Mouse (Mus musculus) CH12.LX (cell line): Measurements from ENCODE around the gene Tcf21. TPM values are rescaled to one million over a fixed set of nuclear protein-coding genes. Genes with fewer than 3 reads are reported as not detected.

ENCODE experiments used
- DNase-seq: peaks from one replicate; pipeline ENCODE4 v3.0.0-alpha.2; 2013; ENCODE audit errors: extremely low read depth
- H3K27ac ChIP-seq: 2 replicates; pipeline ENCODE4 v1.5.1; 2012; ENCODE audit warnings: low read depth, mild to moderate bottlenecking, control low read depth, moderate library complexity; ENCODE audit not compliant: insufficient read depth
- H3K27me3 ChIP-seq: replicated peaks from 2 replicates; pipeline ENCODE3; 2012; ENCODE audit warnings: inconsistent platforms
- H3K36me3 ChIP-seq, 2 experiments: replicated peaks in 1 of 2; 2 replicates each; pipeline versions ENCODE3 to v1.6.1; 2012; ENCODE audit warnings: inconsistent platforms in 1 of 2, low read length in 1 of 2, mild to moderate bottlenecking in 1 of 2, mixed read lengths in 1 of 2, moderate library complexity in 1 of 2; ENCODE audit not compliant: control insufficient read depth in 1 of 2, insufficient read depth in 1 of 2
- H3K4me1 ChIP-seq, 2 experiments: 2 replicates each; pipeline ENCODE4 v1.6.1; 2012; ENCODE audit warnings: inconsistent platforms in 1 of 2, moderate library complexity in 1 of 2; ENCODE audit not compliant: insufficient read depth in 2 of 2, control insufficient read depth in 1 of 2
- H3K4me2 ChIP-seq: 2 replicates; pipeline ENCODE4 v1.6.1; 2012; ENCODE audit warnings: low read depth, mild to moderate bottlenecking, control low read depth; ENCODE audit not compliant: poor library complexity, insufficient read depth, severe bottlenecking
- H3K4me3 ChIP-seq, 3 experiments: fragments of 150-350 bp in 1 of 3; sonication (generic) in 1 of 3; replicated peaks in 1 of 3; 2 replicates each; pipeline versions ENCODE3 to v1.5.1; 2011 to 2012; ENCODE audit warnings: low read depth in 2 of 3, low read length in 2 of 3, mild to moderate bottlenecking in 2 of 3, moderate library complexity in 2 of 3, control low read depth in 1 of 3, improper control_type of control experiment in 1 of 3, inconsistent platforms in 1 of 3, mixed read lengths in 1 of 3; ENCODE audit not compliant: poor library complexity in 1 of 3
- H3K79me2 ChIP-seq: replicated peaks from 2 replicates; pipeline ENCODE4 v1.6.1; 2012; ENCODE audit warnings: mild to moderate bottlenecking, moderate library complexity; ENCODE audit not compliant: control insufficient read depth, poor library complexity, insufficient read depth, severe bottlenecking; ENCODE audit errors: extremely low read depth
- H3K9ac ChIP-seq: 2 replicates; pipeline ENCODE4 v1.6.1; 2012; ENCODE audit warnings: low read depth, mild to moderate bottlenecking, control low read depth, moderate library complexity; ENCODE audit not compliant: insufficient read depth
- H3K9me3 ChIP-seq: replicated peaks from 2 replicates; pipeline ENCODE3; 2012; ENCODE audit warnings: low read length, inconsistent platforms, mixed read lengths
- E2F4 ChIP-seq: IDR thresholded peaks from 2 replicates; pipeline ENCODE4 v1.6.1; 2011; ENCODE audit warnings: low read depth, low read length, improper control_type of control experiment; ENCODE audit not compliant: insufficient replicate concordance
- EP300 ChIP-seq: IDR thresholded peaks from 2 replicates; pipeline ENCODE4 v1.6.1; 2011; ENCODE audit warnings: low read length, improper control_type of control experiment
- ETS1 ChIP-seq: conservative IDR thresholded peaks from 2 replicates; pipeline ENCODE4 v1.6.1; 2012; ENCODE audit warnings: low read depth, mild to moderate bottlenecking, inconsistent platforms, low read length, improper control_type of control experiment, moderate library complexity
- GABPA ChIP-seq: IDR thresholded peaks from 2 replicates; pipeline ENCODE4 v1.6.1; 2012; ENCODE audit warnings: low read depth, low read length, improper control_type of control experiment, inconsistent platforms; ENCODE audit not compliant: insufficient replicate concordance
- IRF4 ChIP-seq: IDR thresholded peaks from 2 replicates; pipeline ENCODE4 v1.6.1; 2014; ENCODE audit warnings: low read depth, mild to moderate bottlenecking, inconsistent platforms, low read length, improper control_type of control experiment
- JUN ChIP-seq: IDR thresholded peaks from 2 replicates; pipeline ENCODE4 v1.6.1; 2011; ENCODE audit warnings: low read depth, mild to moderate bottlenecking, low read length, improper control_type of control experiment, moderate library complexity; ENCODE audit not compliant: insufficient read depth
- MEF2A ChIP-seq: IDR thresholded peaks from 2 replicates; pipeline ENCODE4 v1.6.1; 2014; ENCODE audit warnings: low read depth, mild to moderate bottlenecking, inconsistent platforms, low read length, improper control_type of control experiment, borderline replicate concordance
- MXI1 ChIP-seq: IDR thresholded peaks from 2 replicates; pipeline ENCODE4 v1.6.1; 2011; ENCODE audit warnings: mild to moderate bottlenecking, low read depth, low read length, improper control_type of control experiment
- PAX5 ChIP-seq: IDR thresholded peaks from 2 replicates; pipeline ENCODE4 v1.6.1; 2012; ENCODE audit warnings: low read length, inconsistent platforms, mixed read lengths
- POLR2A ChIP-seq: IDR thresholded peaks from 2 replicates; pipeline ENCODE4 v1.6.1; 2011; ENCODE audit warnings: low read depth, mild to moderate bottlenecking, improper control_type of control experiment, low read length
- RCOR1 ChIP-seq: conservative IDR thresholded peaks from 2 replicates; pipeline ENCODE4 v1.6.1; 2012; ENCODE audit warnings: low read depth, mild to moderate bottlenecking, inconsistent platforms, low read length, improper control_type of control experiment
- USF2 ChIP-seq: conservative IDR thresholded peaks from 2 replicates; pipeline ENCODE4 v1.6.1; 2011; ENCODE audit warnings: low read depth, low read length, improper control_type of control experiment
- ZC3H11A ChIP-seq: IDR thresholded peaks from 2 replicates; pipeline ENCODE4 v1.6.1; 2012; ENCODE audit warnings: low read depth, mild to moderate bottlenecking, inconsistent platforms, low read length, improper control_type of control experiment
- ZKSCAN1 ChIP-seq: IDR thresholded peaks from 2 replicates; pipeline ENCODE4 v1.6.1; 2012; ENCODE audit warnings: low read depth, inconsistent platforms, low read length, improper control_type of control experiment, borderline replicate concordance
- ZMIZ1 ChIP-seq: IDR thresholded peaks from 2 replicates; pipeline ENCODE4 v1.6.1; 2012; ENCODE audit warnings: low read depth, mild to moderate bottlenecking, inconsistent platforms, low read length, improper control_type of control experiment
- dilution Hi-C: fragments of 300-500 bp; cut with MboI; formaldehyde crosslinking; loops from 2 replicates; pipeline ENCODE4 v1.14.3; 2020; ENCODE audit warnings: low sequenced_read_pairs; ENCODE audit not compliant: extremely low pct_unique_long_range_greater_than_20kb, extremely low pct_ligation_motif_present
- in situ Hi-C: fragments of 300-500 bp; cut with MboI; formaldehyde crosslinking; loops from 3 replicates; pipeline ENCODE4 v1.14.3; 2019; ENCODE audit warnings: low sequenced_read_pairs, low pct_ligation_motif_present, low pct_unique_long_range_greater_than_20kb, mixed read lengths
- polyA plus RNA-seq: library from polyadenylated mRNA; unstranded; fragments of >175 nt; gene quantifications from 2 replicates; pipeline ENCODE4 v1.2.1, GENCODE M21; 2012; ENCODE audit warnings: low read depth; ENCODE audit not compliant: insufficient read length
- total RNA-seq, 2 experiments: library from RNA; depleted of rRNA; stranded (reverse); fragments of 300-350 nt in 1 of 2; fragments of >200 nt in 1 of 2; gene quantifications; 2 replicates each; pipeline ENCODE4 v1.2.3; 2012 to 2014

Tcf21 gene
- total and polyA plus RNA-seq, 3 experiments, result not detected

DNA sequence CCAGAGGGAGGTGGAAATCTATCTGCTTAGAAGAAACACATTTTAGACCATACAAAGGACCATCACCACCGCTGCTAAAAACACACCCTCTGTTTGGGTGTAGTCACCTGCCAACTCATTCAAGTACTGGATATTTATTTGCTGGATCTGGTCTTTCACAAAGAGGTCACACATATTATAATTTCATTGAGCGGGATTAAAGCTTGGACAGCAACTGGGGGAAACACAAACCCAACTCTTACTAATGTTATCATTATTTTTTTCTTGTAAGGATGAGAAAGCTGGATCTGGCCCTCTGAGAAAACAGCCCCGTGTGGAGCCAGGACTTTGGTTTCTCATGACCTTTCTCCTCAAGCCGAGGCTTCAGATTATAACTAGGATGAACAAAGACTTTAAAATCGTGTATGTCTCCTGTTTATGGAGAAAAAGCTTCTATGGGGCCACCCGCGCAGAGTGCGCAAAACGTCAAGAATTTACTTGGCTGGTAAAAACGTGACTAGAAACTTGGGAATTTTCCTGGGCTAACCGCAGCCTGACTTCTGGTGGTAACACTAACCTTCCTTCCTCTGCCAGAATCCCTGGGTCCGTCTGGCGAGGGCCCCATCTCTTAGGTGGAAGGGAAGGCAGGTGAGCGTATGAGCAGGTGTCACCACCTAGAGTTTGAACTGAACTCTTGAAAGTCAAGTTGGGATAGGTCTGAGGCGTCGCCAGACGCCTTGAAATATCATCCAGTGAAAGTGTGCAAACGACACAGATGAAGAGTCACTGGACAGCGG lies 4.3 kb downstream of the Tcf21 start:
- H3K4me1 ChIP-seq, result no peaks in the 10 kb centered on the region
- no peaks in the 10 kb centered on the region for H3K36me3 ChIP-seq
- TF ChIP-seq JUN, result no peak
- TF ChIP-seq ETS1, result no peak
- TF ChIP-seq RCOR1, result no peak
- no peak for TF ChIP-seq ZKSCAN1
- no peak for TF ChIP-seq ZMIZ1
- TF ChIP-seq EP300, result no peak
- no peak for TF ChIP-seq GABPA
- TF ChIP-seq POLR2A, result no peak
- TF ChIP-seq PAX5, result no peak
- TF ChIP-seq IRF4, result no peak
- no peak for TF ChIP-seq ZC3H11A
- TF ChIP-seq, all 38 proteins: peak for 0
- Histone ChIP-seq H3K9me3 (no peaks in the 10 kb centered on the region), H3K27me3 (no peaks in the 10 kb centered on the region), H3K4me3 (no peak overlapping the region), H3K4me2 (no peak overlapping the region), H3K79me2 (no peaks in the 10 kb centered on the region), H3K27ac (no peak overlapping the region), H3K9ac (no peak overlapping the region)
- dilution Hi-C loops, result no loop called here
- in situ Hi-C loops, result no loop called here
- no peak for DNase-seq

DNA sequence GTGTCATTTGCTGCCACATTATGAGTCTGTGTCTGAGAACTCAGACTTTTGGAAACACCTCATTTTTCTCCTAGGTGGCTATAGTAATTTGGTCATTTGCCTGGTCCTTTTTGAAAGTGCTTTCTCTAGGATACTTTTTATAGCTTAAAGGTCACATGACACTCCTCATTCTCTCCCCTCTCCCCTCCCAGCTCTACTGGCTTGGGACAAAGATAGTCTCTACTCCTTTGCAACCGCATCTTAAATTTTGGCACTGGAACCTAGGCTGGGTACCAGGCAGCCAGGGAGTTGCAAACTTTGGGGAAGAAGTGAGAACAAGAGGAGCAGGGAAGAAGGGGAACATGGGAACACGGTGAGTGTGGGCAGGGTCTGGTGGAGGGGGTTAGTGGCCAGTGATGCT lies 5.2 kb downstream of the Tcf21 start:
- Histone ChIP-seq H3K27me3 (no peaks in the 10 kb centered on the region), H3K9me3 (no peaks in the 10 kb centered on the region), H3K9ac (no peak overlapping the region), H3K27ac (no peak overlapping the region), H3K4me1 (no peaks in the 10 kb centered on the region)
- dilution Hi-C loops (no loop called here), in situ Hi-C loops (no loop called here)
- no peak for DNase-seq
- no peak for TF ChIP-seq MXI1
- no peak for TF ChIP-seq USF2
- TF ChIP-seq E2F4, result no peak
- no peak for TF ChIP-seq RCOR1
- TF ChIP-seq MEF2A, result no peak
- TF ChIP-seq, all 38 proteins: peak for 0
- Histone ChIP-seq H3K4me2 (no peak overlapping the region), H3K79me2 (no peaks in the 10 kb centered on the region), H3K36me3 (no peaks in the 10 kb centered on the region), H3K4me3 (no peak overlapping the region)
